Mouse (Mus musculus): ENCODE measurements at regions not wholly inside any gene's neighbourhood (a gene's known extent, or its start where the extent isn't known, plus 50 kb on each side); places are given as distances from the start of the nearest gene placed in this dataset.
A peak's percentile ranks its signal among the peaks of the same experiment; 100 is the strongest.

- intact Hi-C loops (cut with DNase I; ENCODE audit: low total_unique reads), result no loop called here
- DNase-seq, result no peak
Measured at GRCm38 (mm10) chr11:37696981-37697380, 461.2 kb upstream of the Tenm2 start.

- no peak for DNase-seq
- intact Hi-C loops (cut with DNase I; ENCODE audit: low total_unique reads), result no loop called here
Measured at GRCm38 (mm10) chr11:37678484-37679193, 442.9 kb upstream of the Tenm2 start.

- no peak for DNase-seq
- intact Hi-C loops (cut with DNase I; ENCODE audit: low total_unique reads), result no loop called here
Measured at GRCm38 (mm10) chr11:37671320-37671719, 435.6 kb upstream of the Tenm2 start.

- intact Hi-C loops (cut with DNase I; ENCODE audit: low total_unique reads), result no loop called here
- no peak for DNase-seq
Measured at GRCm38 (mm10) chr11:37666925-37667324, 431.2 kb upstream of the Tenm2 start.

- no peak for DNase-seq
- intact Hi-C loops (cut with DNase I; ENCODE audit: low total_unique reads), result no loop called here
Measured at GRCm38 (mm10) chr11:37650095-37650494, 414.3 kb upstream of the Tenm2 start.

- DNase-seq, result no peak
- intact Hi-C loops (cut with DNase I; ENCODE audit: low total_unique reads), result no loop called here
Measured at GRCm38 (mm10) chr11:37623290-37623689, 387.5 kb upstream of the Tenm2 start.

- DNase-seq, result no peak
- intact Hi-C loops (cut with DNase I; ENCODE audit: low total_unique reads), result no loop called here
Measured at GRCm38 (mm10) chr11:37600533-37600932, 364.8 kb upstream of the Tenm2 start.

- intact Hi-C loops (cut with DNase I; ENCODE audit: low total_unique reads), result no loop called here
- DNase-seq, result no peak
Measured at GRCm38 (mm10) chr11:37582236-37582635, 346.5 kb upstream of the Tenm2 start.

GRCm38 (mm10) chr11:37533624-37534023, 297.9 kb upstream of the Tenm2 start:
- intact Hi-C loops (cut with DNase I; ENCODE audit: low total_unique reads), result no loop called here
- DNase-seq, result no peak

- DNase-seq, result peak; percentile 9
- intact Hi-C loops (cut with DNase I; ENCODE audit: low total_unique reads), result no loop called here
Measured at GRCm38 (mm10) chr11:37532476-37532875, 296.7 kb upstream of the Tenm2 start.

- intact Hi-C loops (cut with DNase I; ENCODE audit: low total_unique reads), result no loop called here
- DNase-seq, result no peak
Measured at GRCm38 (mm10) chr11:37498463-37499015, 262.8 kb upstream of the Tenm2 start.

GRCm38 (mm10) chr11:37497874-37498273, 262.1 kb upstream of the Tenm2 start:
- DNase-seq, result no peak
- intact Hi-C loops (cut with DNase I; ENCODE audit: low total_unique reads), result no loop called here

GRCm38 (mm10) chr11:37480236-37480635, 244.5 kb upstream of the Tenm2 start:
- intact Hi-C loops (cut with DNase I; ENCODE audit: low total_unique reads), result no loop called here
- no peak for DNase-seq

GRCm38 (mm10) chr11:37478970-37479482, 243.3 kb upstream of the Tenm2 start:
- no peak for DNase-seq
- intact Hi-C loops (cut with DNase I; ENCODE audit: low total_unique reads), result no loop called here

GRCm38 (mm10) chr11:37474068-37474467, 238.3 kb upstream of the Tenm2 start:
- intact Hi-C loops (cut with DNase I; ENCODE audit: low total_unique reads), result no loop called here
- no peak for DNase-seq

- intact Hi-C loops (cut with DNase I; ENCODE audit: low total_unique reads), result no loop called here
- DNase-seq, result no peak
Measured at GRCm38 (mm10) chr11:37463658-37464420, 228.1 kb upstream of the Tenm2 start.

GRCm38 (mm10) chr11:37462375-37462774, 226.6 kb upstream of the Tenm2 start:
- intact Hi-C loops (cut with DNase I; ENCODE audit: low total_unique reads), result no loop called here

GRCm38 (mm10) chr11:37447361-37447760, 211.6 kb upstream of the Tenm2 start:
- intact Hi-C loops (cut with DNase I; ENCODE audit: low total_unique reads), result no loop called here

More at GRCm38 (mm10) chr11:37462375-37462774, 226.6 kb upstream of the Tenm2 start:
- no peak for DNase-seq

GRCm38 (mm10) chr11:37446626-37447025, 210.9 kb upstream of the Tenm2 start:
- no peak for DNase-seq
- intact Hi-C loops (cut with DNase I; ENCODE audit: low total_unique reads), result no loop called here

More at GRCm38 (mm10) chr11:37447361-37447760, 211.6 kb upstream of the Tenm2 start:
- no peak for DNase-seq

- intact Hi-C loops (cut with DNase I; ENCODE audit: low total_unique reads), result no loop called here
- no peak for DNase-seq
Measured at GRCm38 (mm10) chr11:37442781-37443180, 207.0 kb upstream of the Tenm2 start.

Data from gastrocnemius, postnatal 14 days (tissue).